Mouse (Mus musculus) hindbrain, embryonic 14.5 days (tissue): ENCODE data around the gene Spata13. TPM values are rescaled to one million over a fixed set of nuclear protein-coding genes. Genes with fewer than 3 reads are reported as not detected.

Experiments
- ATAC-seq: fragments of 200-750 bp; cut with Nextera tagmentation; 2 replicates; pipeline ENCODE4 v1.8.0; 2017; ENCODE audit warnings: moderate number of reproducible peaks, mild to moderate bottlenecking, moderate TSS enrichment, moderate library complexity; ENCODE audit not compliant: low FRiP score
- DNase-seq: peaks from one replicate; pipeline ENCODE4 v3.0.0-alpha.2; 2015; ENCODE audit warnings: low spot score
- H3K27ac ChIP-seq: fragments of 300-500 bp; sonication (generic); 2 replicates; pipeline ENCODE4 v1.5.1; 2014; ENCODE audit warnings: mild to moderate bottlenecking, moderate library complexity
- H3K27me3 ChIP-seq: fragments of 300-500 bp; sonication (generic); 2 replicates; pipeline ENCODE4 v1.6.1; 2014; ENCODE audit warnings: mild to moderate bottlenecking, low read length, mixed read lengths; ENCODE audit not compliant: control insufficient read depth, insufficient read depth
- H3K36me3 ChIP-seq: fragments of 300-500 bp; sonication (generic); replicated peaks from 2 replicates; pipeline ENCODE4 v1.6.1; 2014; ENCODE audit not compliant: control insufficient read depth, insufficient read depth
- H3K4me1 ChIP-seq: fragments of 300-500 bp; sonication (generic); replicated peaks from 2 replicates; pipeline ENCODE4 v1.6.1; 2014; ENCODE audit warnings: antibody characterized with exemption, low read length, mixed read lengths; ENCODE audit not compliant: control insufficient read depth, insufficient read depth
- H3K4me2 ChIP-seq: fragments of 300-500 bp; sonication (generic); replicated peaks from 2 replicates; pipeline ENCODE4 v1.6.1; 2014; ENCODE audit warnings: mild to moderate bottlenecking, moderate library complexity
- H3K4me3 ChIP-seq: fragments of 300-500 bp; sonication (generic); replicated peaks from 2 replicates; pipeline ENCODE4 v1.5.1; 2014; ENCODE audit warnings: mild to moderate bottlenecking, low read length
- H3K9ac ChIP-seq: fragments of 300-500 bp; sonication (generic); 2 replicates; pipeline ENCODE4 v1.6.1; 2014
- H3K9me3 ChIP-seq: fragments of 300-500 bp; sonication (generic); 2 replicates; pipeline ENCODE4 v1.6.1; 2016; ENCODE audit warnings: low read length; ENCODE audit not compliant: control insufficient read depth
- WGBS: fragments of 180-500 bp; shearing (Covaris S2); extraction: QIAGEN DNeasy Blood & Tissue Kit; methylation state at CpG from one replicate; pipeline ENCODE4 v1.1.7; 2014; 5-methylcytosine and 5-hydroxymethylcytosine counted together
- polyA plus RNA-seq: library from polyadenylated mRNA; unstranded; fragments of >200 nt; fragmentation: Nextera tagmentation; extraction: Ambion mirVana; gene quantifications from 2 replicates; pipeline ENCODE4 v1.2.1, GENCODE M21; 2014

Gene Spata13
- polyA plus RNA-seq, 1 experiment from 2014 or later: 26.2 TPM

DNA sequence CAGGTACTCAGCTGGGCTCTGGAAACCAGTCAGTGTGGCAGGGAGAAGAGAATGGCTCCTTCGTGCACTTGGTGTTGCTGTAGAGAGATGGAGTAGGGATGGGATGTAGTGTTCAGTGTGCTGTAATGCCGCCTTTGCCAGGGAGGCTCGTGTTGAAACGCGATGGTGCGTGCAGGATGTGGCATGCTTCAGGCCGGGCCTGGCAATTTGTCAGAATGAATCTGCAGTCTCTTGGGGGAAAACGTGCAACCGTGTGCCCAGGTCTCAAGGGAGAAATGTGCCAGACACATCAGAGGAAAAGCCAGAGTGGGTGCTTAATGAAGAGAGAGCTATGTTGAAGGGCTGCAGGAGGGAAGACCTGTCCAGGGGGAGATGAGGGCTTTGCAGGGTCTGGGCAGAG, 171.2 kb downstream of the Spata13 start:
- H3K4me3 ChIP-seq: no peak overlapping the region
- no peaks in the 10 kb centered on the region for H3K4me1 ChIP-seq
- no peak overlapping the region for H3K27ac ChIP-seq
- ATAC-seq (no peak), DNase-seq (no peak)
- no peak overlapping the region for H3K9ac ChIP-seq
- H3K9me3 ChIP-seq: no peaks in the 10 kb centered on the region
- no peaks in the 10 kb centered on the region for H3K27me3 ChIP-seq
- H3K4me2 ChIP-seq: no peak overlapping the region
- peaks cover 29% of the 10 kb centered on the region for H3K36me3 ChIP-seq
- WGBS: 89% methylated on average over 9 of the region's 9 CpGs

DNA sequence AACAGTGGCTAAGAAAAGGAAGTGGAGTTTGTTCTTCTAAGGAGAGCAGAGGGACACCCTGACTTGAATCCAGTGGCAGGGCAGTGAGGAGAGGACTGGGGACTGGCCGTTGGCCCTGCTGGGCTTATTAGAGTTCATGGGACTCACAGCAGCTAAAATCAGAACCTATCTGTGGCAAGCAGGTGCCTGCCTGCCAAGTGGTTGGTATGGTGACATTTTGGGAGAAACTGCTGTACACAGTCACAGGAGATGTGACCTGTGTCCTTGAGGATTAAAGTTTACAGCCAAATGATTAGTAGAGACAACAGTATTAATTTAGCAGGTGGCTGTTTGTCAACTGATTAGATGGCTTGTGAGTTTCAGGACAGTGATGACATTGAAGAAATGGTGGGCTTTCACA, 172.1 kb downstream of the Spata13 start:
- WGBS: 74% methylated on average over 1 of the region's 1 CpGs
- H3K9me3 ChIP-seq: no peaks in the 10 kb centered on the region
- H3K9ac ChIP-seq: no peak overlapping the region
- no peak overlapping the region for H3K4me2 ChIP-seq
- ATAC-seq: no peak
- H3K4me3 ChIP-seq: no peak overlapping the region
- H3K27ac ChIP-seq: no peak overlapping the region
- no peaks in the 10 kb centered on the region for H3K4me1 ChIP-seq
- no peak for DNase-seq
- H3K27me3 ChIP-seq: no peaks in the 10 kb centered on the region
- peaks cover 29% of the 10 kb centered on the region for H3K36me3 ChIP-seq

DNA sequence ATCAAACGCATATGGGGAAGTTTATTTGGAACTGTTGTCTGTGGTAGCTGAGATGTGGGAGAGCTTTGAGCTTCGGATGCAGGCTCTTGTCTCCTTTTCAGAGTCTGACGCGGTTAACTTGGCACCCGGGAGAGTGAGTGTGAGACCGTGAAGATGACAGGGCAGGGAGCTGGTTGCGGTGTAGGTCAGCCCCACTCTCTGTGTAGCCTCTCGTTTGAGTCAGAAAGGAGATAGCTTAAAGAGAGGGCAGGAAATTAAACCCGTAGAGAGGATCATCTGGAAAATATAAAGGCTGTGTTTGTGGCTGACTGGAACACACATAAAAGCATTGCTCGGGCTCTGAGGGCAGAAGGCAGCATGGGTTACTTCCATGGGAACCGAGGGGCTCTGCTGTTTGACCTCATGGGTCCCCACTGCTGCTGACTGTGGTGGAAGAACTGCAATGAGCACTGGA, 173.1 kb downstream of the Spata13 start:
- Histone ChIP-seq H3K9ac (no peak overlapping the region), H3K9me3 (no peaks in the 10 kb centered on the region), H3K4me2 (no peak overlapping the region), H3K27ac (no peak overlapping the region), H3K4me1 (no peaks in the 10 kb centered on the region), H3K36me3 (peaks cover 27% of the 10 kb centered on the region), H3K27me3 (no peaks in the 10 kb centered on the region), H3K4me3 (no peak overlapping the region)
- DNase-seq: no peak
- ATAC-seq: no peak
- 60% methylated on average over 11 of the region's 11 CpGs for WGBS

DNA sequence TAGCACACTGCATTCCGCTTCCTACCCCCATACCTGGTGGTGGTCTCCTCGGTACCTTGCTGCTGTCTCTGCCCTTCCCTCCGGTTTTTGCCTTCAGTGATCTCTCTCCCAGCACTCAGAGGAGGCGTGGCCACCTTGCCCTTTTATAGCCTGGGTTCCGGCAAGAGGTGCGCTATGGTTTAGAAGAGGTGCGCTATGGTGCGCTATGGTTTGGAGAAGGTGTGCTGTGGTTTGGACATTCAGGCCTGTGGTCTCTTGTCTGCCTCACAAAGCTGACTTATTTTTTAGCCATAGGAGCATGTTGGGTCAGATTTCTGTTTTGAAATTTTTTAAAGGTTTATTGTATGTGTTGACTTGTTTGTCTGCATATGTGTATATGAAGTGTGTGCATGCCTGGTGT, 176.1 kb downstream of the Spata13 start:
- H3K36me3 ChIP-seq: peaks cover 11% of the 10 kb centered on the region
- 95% methylated on average over 8 of the region's 8 CpGs for WGBS

DNA sequence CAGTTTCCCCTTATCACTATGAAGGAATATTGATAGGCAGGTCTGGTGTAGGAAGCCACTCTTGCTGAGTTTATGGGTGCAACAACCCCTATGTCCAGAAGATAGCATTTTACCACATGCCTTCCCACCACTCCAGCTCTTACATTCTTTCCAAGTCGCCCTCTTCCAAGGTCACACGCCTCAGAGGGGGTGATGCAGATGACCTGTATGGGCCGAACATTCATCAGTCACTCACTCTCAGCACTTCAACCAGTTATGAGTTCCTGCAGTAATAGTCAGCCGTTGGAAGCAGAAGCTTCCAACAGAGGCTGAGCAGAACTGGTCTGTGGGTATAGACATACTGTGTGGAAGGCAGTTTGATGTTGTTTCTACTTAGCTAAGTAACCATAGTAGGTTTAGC, 177.7 kb downstream of the Spata13 start:
- H3K9me3 ChIP-seq: no peaks in the 10 kb centered on the region
- no peak for DNase-seq

More for the DNA sequence above, 176.1 kb downstream of the Spata13 start:
- Histone ChIP-seq H3K27me3 (no peaks in the 10 kb centered on the region), H3K9me3 (no peaks in the 10 kb centered on the region), H3K4me3 (no peak overlapping the region), H3K27ac (no peak overlapping the region), H3K4me2 (no peak overlapping the region), H3K4me1 (no peaks in the 10 kb centered on the region), H3K9ac (no peak overlapping the region)
- ATAC-seq (no peak), DNase-seq (no peak)

More for the DNA sequence above, 177.7 kb downstream of the Spata13 start:
- no peaks in the 10 kb centered on the region for H3K27me3 ChIP-seq
- 98% methylated on average over 4 of the region's 4 CpGs for WGBS
- no peak overlapping the region for H3K9ac ChIP-seq
- peaks cover 15% of the 10 kb centered on the region for H3K36me3 ChIP-seq
- no peak overlapping the region for H3K4me2 ChIP-seq
- H3K4me1 ChIP-seq: no peaks in the 10 kb centered on the region
- ATAC-seq: no peak
- no peak overlapping the region for H3K4me3 ChIP-seq
- no peak overlapping the region for H3K27ac ChIP-seq

Other genes with a start within 250 kb of the Spata13 start
- gene C1qtnf9, start 134.1 kb downstream of the Spata13 start, polyA plus RNA-seq: not detected in 2 replicates
- 21.2 and 26.2 TPM in 2 replicates for gene Mipep, start 150.6 kb downstream of the Spata13 start, polyA plus RNA-seq